Mouse (Mus musculus) embryonic facial prominence, embryonic 14.5 days (tissue): ENCODE data around the gene Lipc. TPM values are rescaled to one million over a fixed set of nuclear protein-coding genes. Genes with fewer than 3 reads are reported as not detected.

Source experiments
- ATAC-seq: fragments of 200-750 bp; cut with Nextera tagmentation; 2 replicates; pipeline ENCODE4 v1.8.0; 2017; ENCODE audit warnings: low read depth, moderate number of reproducible peaks, moderate TSS enrichment
- DNase-seq: peaks from one replicate; pipeline ENCODE4 v3.0.0-alpha.2; 2015; ENCODE audit warnings: low spot score
- H3K27ac ChIP-seq: fragments of 300-500 bp; sonication (generic); replicated peaks from 2 replicates; pipeline ENCODE4 v1.5.1; 2014; ENCODE audit warnings: low read depth, mild to moderate bottlenecking, low read length, moderate library complexity
- H3K27me3 ChIP-seq: fragments of 300-500 bp; sonication (generic); replicated peaks from 2 replicates; pipeline ENCODE4 v1.6.1; 2014; ENCODE audit warnings: low read length; ENCODE audit not compliant: control insufficient read depth, insufficient read depth
- H3K36me3 ChIP-seq: fragments of 300-500 bp; sonication (generic); 2 replicates; pipeline ENCODE4 v1.6.1; 2014; ENCODE audit warnings: low read length, mixed read lengths; ENCODE audit not compliant: control insufficient read depth, insufficient read depth
- H3K4me1 ChIP-seq: fragments of 300-500 bp; sonication (generic); 2 replicates; pipeline ENCODE4 v1.6.1; 2014; ENCODE audit warnings: antibody characterized with exemption, low read length; ENCODE audit not compliant: control insufficient read depth, insufficient read depth
- H3K4me2 ChIP-seq: fragments of 300-500 bp; sonication (generic); 2 replicates; pipeline ENCODE4 v1.6.1; 2014; ENCODE audit warnings: low read depth, mild to moderate bottlenecking, low read length, moderate library complexity, mixed read lengths
- H3K4me3 ChIP-seq: fragments of 300-500 bp; sonication (generic); 2 replicates; pipeline ENCODE4 v1.5.1; 2014; ENCODE audit warnings: low read depth, mild to moderate bottlenecking, low read length
- H3K9ac ChIP-seq: fragments of 300-500 bp; sonication (generic); 2 replicates; pipeline ENCODE4 v1.6.1; 2014; ENCODE audit warnings: low read depth, mild to moderate bottlenecking, low read length, moderate library complexity, mixed read lengths
- H3K9me3 ChIP-seq: fragments of 300-500 bp; sonication (generic); 2 replicates; pipeline ENCODE4 v1.6.1; 2016; ENCODE audit warnings: low read length; ENCODE audit not compliant: control insufficient read depth
- WGBS: fragments of 180-500 bp; shearing (Covaris S2); extraction: QIAGEN DNeasy Blood & Tissue Kit; methylation state at CpG from one replicate; pipeline ENCODE4 v1.1.7; 2014; 5-methylcytosine and 5-hydroxymethylcytosine counted together
- polyA plus RNA-seq: library from polyadenylated mRNA; unstranded; fragments of >200 nt; fragmentation: Nextera tagmentation; extraction: Ambion mirVana; gene quantifications from 2 replicates; pipeline ENCODE4 v1.2.1, GENCODE M21; 2014

Gene Lipc
- polyA plus RNA-seq, 1 experiment from 2014 or later, result 0.79 TPM

- Histone ChIP-seq H3K27me3 (no peaks in the 10 kb centered on the region), H3K4me1 (no peaks in the 10 kb centered on the region), H3K36me3 (no peaks in the 10 kb centered on the region), H3K4me2 (no peak overlapping the region), H3K27ac (no peak overlapping the region), H3K4me3 (no peak overlapping the region), H3K9me3 (no peaks in the 10 kb centered on the region), H3K9ac (no peak overlapping the region)
- ATAC-seq (no peak), DNase-seq (no peak)
- 75% methylated on average over 3 of the region's 3 CpGs for WGBS
Observed at GRCm38 (mm10) chr9:70824103-70824502, 127.9 kb downstream of the Lipc start.

GRCm38 (mm10) chr9:70818739-70819138, 133.3 kb downstream of the Lipc start:
- H3K27ac ChIP-seq, result no peak overlapping the region
- no peaks in the 10 kb centered on the region for H3K27me3 ChIP-seq
- no peaks in the 10 kb centered on the region for H3K36me3 ChIP-seq
- H3K4me3 ChIP-seq, result no peak overlapping the region
- ATAC-seq (no peak), DNase-seq (no peak)
- no peaks in the 10 kb centered on the region for H3K9me3 ChIP-seq
- WGBS, result 67% methylated on average over 14 of the region's 14 CpGs
- no peaks in the 10 kb centered on the region for H3K4me1 ChIP-seq
- no peak overlapping the region for H3K9ac ChIP-seq
- H3K4me2 ChIP-seq, result no peak overlapping the region

GRCm38 (mm10) chr9:70817396-70817795, 134.6 kb downstream of the Lipc start:
- Histone ChIP-seq H3K9ac (no peak overlapping the region), H3K36me3 (no peaks in the 10 kb centered on the region), H3K4me2 (no peak overlapping the region), H3K27ac (no peak overlapping the region), H3K27me3 (no peaks in the 10 kb centered on the region), H3K9me3 (no peaks in the 10 kb centered on the region), H3K4me1 (no peaks in the 10 kb centered on the region), H3K4me3 (no peak overlapping the region)
- 69% methylated on average over 1 of the region's 1 CpGs for WGBS
- DNase-seq, result no peak
- ATAC-seq, result no peak

GRCm38 (mm10) chr9:70816701-70817305, 135.2 kb downstream of the Lipc start:
- Histone ChIP-seq H3K9ac (no peak overlapping the region), H3K4me2 (no peak overlapping the region), H3K9me3 (no peaks in the 10 kb centered on the region), H3K27ac (no peak overlapping the region), H3K4me3 (no peak overlapping the region), H3K36me3 (no peaks in the 10 kb centered on the region), H3K4me1 (no peaks in the 10 kb centered on the region), H3K27me3 (no peaks in the 10 kb centered on the region)
- DNase-seq, result no peak
- no peak for ATAC-seq
- WGBS, result 66% methylated on average over 14 of the region's 14 CpGs

- Histone ChIP-seq H3K4me2 (no peak overlapping the region), H3K9me3 (no peaks in the 10 kb centered on the region), H3K4me3 (no peak overlapping the region), H3K27me3 (no peaks in the 10 kb centered on the region), H3K27ac (no peak overlapping the region), H3K4me1 (no peaks in the 10 kb centered on the region), H3K9ac (no peak overlapping the region), H3K36me3 (no peaks in the 10 kb centered on the region)
- 85% methylated on average over 12 of the region's 12 CpGs for whole genome bisulfite sequencing
- no peak for ATAC-seq
- DNase-seq, result no peak
Observed at GRCm38 (mm10) chr9:70812551-70812950, 139.5 kb downstream of the Lipc start.

GRCm38 (mm10) chr9:70807714-70808113, 144.3 kb downstream of the Lipc start:
- no peaks in the 10 kb centered on the region for H3K9me3 ChIP-seq
- H3K4me3 ChIP-seq, result no peak overlapping the region
- peak; percentile 56 for DNase-seq
- H3K27ac ChIP-seq, result no peak overlapping the region
- no peaks in the 10 kb centered on the region for H3K27me3 ChIP-seq
- H3K4me2 ChIP-seq, result no peak overlapping the region
- H3K36me3 ChIP-seq, result no peaks in the 10 kb centered on the region
- H3K9ac ChIP-seq, result no peak overlapping the region
- no peaks in the 10 kb centered on the region for H3K4me1 ChIP-seq
- 60% methylated on average over 11 of the region's 11 CpGs for WGBS
- ATAC-seq, result peak; percentile 37; the same call in 1 of the 2 replicates

- DNase-seq (no peak), ATAC-seq (no peak)
- no peak overlapping the region for H3K4me3 ChIP-seq
- no peaks in the 10 kb centered on the region for H3K36me3 ChIP-seq
- no peak overlapping the region for H3K27ac ChIP-seq
- WGBS, result 67% methylated on average over 1 of the region's 1 CpGs
- H3K9ac ChIP-seq, result no peak overlapping the region
- no peaks in the 10 kb centered on the region for H3K27me3 ChIP-seq
- H3K4me2 ChIP-seq, result no peak overlapping the region
- H3K9me3 ChIP-seq, result no peaks in the 10 kb centered on the region
- H3K4me1 ChIP-seq, result no peaks in the 10 kb centered on the region
Observed at GRCm38 (mm10) chr9:70806069-70806468, 146.0 kb downstream of the Lipc start.

GRCm38 (mm10) chr9:70802816-70803215, 149.2 kb downstream of the Lipc start:
- Histone ChIP-seq H3K27me3 (no peaks in the 10 kb centered on the region), H3K9me3 (no peaks in the 10 kb centered on the region), H3K36me3 (no peaks in the 10 kb centered on the region), H3K4me2 (no peak overlapping the region), H3K4me1 (0 out of 2 replicates have a peak, but pooled peaks cover 5% of the 10 kb centered on the region), H3K4me3 (no peak overlapping the region), H3K27ac (no peak overlapping the region), H3K9ac (no peak overlapping the region)
- DNase-seq (no peak), ATAC-seq (no peak)
- WGBS, result 61% methylated on average over 3 of the region's 3 CpGs

- no peaks in the 10 kb centered on the region for H3K36me3 ChIP-seq
- no peaks in the 10 kb centered on the region for H3K27me3 ChIP-seq
- no peak overlapping the region for H3K27ac ChIP-seq
- WGBS, result 81% methylated on average over 3 of the region's 3 CpGs
- no peaks in the 10 kb centered on the region for H3K9me3 ChIP-seq
- no peak for ATAC-seq
- no peak overlapping the region for H3K4me3 ChIP-seq
- H3K4me2 ChIP-seq, result no peak overlapping the region
- H3K9ac ChIP-seq, result no peak overlapping the region
- no peak for DNase-seq
- 0 out of 2 replicates have a peak, but pooled peaks cover 5% of the 10 kb centered on the region for H3K4me1 ChIP-seq
Observed at GRCm38 (mm10) chr9:70801761-70802160, 150.3 kb downstream of the Lipc start.
